Mouse (Mus musculus) 416B (cell line): ENCODE results near the gene Timm8a1.
A peak's percentile ranks its signal among the peaks of the same experiment; 100 is the strongest.

Source experiments
- DNase-seq: peaks from one replicate; pipeline ENCODE4 v3.0.0; 2011; ENCODE audit warnings: low read depth

The Timm8a1 gene

DNA sequence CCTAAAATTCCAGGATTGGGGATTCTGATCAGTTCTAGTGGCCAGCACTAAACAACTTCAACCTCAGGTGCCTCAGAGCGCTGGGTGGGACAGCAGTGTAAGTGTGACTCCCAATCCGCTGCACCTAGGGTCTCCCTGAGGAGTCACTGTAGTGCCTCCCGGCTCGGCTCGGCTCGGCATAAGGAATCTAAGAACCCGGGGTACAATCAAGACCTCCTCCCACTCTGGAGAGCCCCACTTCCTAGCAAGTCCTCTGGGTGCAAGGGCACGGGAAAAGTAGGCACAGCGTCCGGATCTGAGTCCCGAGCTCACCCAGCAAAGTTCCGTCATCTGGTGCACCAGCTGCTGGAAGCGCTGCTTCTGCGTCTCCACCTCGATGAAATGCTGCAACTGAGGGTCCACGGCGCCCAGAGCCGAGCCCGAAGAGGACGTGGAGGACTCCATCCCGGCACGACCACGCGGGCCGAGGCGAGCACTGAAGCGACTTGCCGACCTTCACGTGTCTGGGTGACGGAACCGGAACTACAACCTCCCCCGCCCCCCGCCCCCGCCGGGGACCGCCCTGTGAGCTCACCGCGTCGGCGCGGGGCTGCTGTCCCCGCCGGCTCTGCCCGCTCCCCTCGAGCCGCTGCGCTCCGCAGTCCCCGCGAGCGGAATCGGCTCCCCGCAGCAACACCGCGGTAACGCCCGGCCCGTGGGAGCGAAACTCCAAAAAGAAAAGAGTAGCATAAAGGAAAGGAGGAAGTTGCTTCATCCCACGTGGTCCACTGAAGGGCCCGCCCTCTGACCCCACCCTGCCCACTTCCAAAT lies at the start of gene Timm8a1:
Gene Timm8a1 (minus strand): TSS at position 721 of the 810 bp plus-strand sequence.
- DNase-seq = peak; percentile 78

DNA sequence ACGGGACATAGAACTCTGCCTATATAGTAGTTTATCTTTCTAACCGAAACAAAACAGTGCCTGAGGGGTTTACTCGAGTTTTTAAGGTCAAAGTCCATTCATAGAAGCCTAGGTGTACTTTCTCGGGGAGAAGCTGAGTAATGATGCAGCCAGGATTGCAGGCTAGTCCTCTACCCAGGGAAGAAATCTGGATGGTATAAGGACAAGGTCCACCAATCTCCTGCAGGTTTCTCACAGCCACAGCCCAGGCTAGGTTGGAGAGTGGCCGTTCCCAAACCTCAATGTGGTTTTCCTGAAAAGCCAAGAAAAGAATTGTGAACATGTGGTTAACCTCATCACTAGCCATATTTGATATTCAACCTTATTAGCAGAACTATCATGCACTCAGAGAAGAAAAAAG lies 48.2 kb upstream of the Timm8a1 start:
- peak; percentile 52 for DNase-seq

DNA sequence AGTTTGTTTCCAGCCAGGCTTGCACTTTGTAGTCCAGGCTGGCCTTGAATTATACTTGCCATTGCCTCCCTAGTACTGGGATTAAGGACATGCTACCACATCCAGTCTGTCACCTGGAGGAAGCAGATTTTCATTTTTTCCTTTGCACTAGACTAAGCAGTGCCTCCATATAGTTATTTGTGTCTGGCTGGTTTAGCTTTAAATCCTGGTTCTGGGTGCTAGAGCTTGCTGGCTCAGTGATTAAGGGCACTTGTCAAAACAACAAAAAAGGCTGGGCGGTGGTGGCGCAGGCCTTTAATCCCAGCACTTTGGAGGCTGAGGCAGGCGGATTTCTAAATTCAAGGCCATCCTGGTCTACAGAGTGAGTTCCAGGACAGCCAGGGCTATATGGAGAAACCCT lies 47.3 kb upstream of the Timm8a1 start:
- DNase-seq = no peak

DNA sequence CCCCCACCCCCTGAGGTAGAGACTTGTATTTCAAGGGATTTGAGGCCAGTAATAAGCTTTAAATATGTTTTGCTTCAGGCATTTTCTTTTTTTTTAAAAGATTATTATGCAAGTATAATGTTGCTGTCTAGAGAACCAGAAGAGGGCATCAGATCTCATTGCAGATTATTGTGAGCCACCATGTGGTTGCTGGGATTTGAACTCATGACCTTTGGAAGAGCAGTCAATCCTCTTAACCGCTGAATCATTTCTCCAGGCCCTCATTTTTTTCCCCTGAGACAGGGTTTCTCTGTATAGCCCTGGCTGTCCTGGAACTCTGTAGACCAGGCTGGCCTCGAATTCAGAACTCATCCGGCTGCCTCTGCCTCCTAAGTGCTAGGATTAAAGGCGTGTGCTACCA lies 46.6 kb upstream of the Timm8a1 start:
- no peak for DNase-seq

DNA sequence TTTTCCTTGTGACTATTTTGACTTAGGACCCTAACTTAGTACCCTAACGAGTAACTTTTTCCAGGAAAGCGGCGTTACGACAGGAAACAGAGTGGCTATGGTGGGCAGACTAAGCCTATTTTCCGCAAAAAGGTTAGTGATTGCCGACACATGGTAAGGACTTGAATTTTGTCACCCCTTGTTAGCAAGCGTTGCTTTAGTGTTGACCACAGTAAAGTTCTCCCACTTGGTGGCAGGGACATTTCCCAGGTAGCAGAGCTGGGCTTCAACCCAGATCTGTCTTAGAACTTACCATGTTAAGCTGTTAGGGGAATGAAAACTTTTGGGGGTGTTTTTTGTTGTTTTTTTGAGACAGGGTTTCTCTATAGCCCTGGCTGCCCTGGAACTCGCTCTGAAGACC lies 44.8 kb upstream of the Timm8a1 start:
- DNase-seq = no peak

DNA sequence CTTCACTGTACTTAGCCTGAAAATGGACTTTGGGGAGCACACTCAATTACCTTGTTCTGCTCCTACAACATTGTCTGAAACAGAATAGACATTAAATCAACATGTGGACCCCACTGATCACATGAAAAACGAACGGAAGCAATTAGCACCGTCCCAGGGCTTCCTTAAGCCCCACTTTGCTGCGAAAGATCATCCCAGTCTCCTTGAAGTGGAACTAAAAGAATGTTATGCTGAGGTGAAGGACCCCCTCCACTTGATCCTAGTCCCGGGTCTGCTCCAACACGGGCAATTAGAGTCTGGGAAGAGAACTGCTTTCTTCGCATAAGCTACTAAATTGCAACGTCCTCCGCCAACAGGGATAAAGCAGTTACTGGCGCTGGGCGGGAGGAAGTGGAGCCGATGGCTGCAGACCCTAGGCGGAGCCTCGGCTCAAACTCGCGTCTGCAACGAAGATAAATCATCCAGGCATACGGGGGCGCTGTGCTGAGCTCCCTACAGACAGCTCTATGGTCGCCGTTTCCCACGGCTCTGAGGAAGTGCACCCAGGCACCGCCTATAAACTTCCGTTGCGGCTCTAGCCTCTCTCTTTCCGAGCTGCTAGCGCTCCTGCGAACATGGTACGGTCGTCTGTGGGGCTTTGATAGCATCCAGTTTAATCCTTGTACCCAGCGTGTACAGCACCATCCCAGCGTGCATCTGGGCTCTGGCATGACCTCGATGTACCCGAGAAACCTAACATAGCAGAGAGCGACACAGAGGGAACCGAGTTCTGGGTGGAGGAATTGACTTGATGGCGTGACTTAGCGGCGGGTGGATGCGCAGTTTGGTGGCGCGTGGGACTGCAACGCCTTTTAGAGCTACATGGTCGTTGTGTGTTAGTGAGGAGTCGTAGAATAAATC lies 43.7 kb upstream of the Timm8a1 start, which contains the start of gene Rpl36a:
Gene Rpl36a (plus strand): TSS at position 552 of the 900 bp plus-strand sequence.
- DNase-seq = peak; percentile 95

DNA sequence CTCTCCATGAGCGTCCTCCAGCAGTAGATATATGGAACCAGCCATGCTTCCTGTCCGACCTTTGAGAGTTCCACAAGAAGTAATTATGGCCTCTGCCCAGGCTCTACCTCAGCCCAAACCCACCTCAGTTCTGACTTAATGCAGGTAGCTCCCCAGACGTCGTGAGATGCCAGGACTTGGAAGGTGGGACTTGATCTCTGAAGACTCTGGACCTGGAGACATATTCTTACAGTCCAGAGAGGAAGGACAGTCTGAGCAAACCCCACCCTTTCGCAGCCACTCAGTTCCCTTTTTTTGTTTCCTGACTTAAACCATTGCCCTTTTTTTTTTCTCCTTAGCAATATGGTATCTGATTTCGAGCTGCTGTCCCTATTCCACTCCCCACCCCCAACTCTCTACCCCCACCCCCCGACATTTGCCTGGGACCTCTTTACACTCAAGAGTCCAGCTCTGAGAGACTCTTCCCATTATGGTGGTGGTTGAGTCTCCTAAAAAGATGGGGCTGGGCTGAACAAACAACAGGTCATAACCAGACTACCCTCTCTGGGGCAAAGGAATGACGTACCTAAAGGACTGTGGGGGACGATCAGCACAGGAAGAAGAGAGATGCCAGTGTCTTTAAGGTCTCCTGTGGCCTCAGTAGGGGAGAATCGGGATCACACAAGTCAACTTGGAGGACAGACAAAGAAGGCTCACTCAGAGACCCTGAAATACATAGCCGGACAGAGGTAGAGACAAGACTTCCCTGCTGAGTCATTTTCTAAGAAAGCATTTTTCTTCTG lies 41.4 kb upstream of the Timm8a1 start, which contains the start of gene Btk:
Gene Btk (minus strand): TSS at position 683 of the 782 bp plus-strand sequence.
- DNase-seq = peak; percentile 77

DNA sequence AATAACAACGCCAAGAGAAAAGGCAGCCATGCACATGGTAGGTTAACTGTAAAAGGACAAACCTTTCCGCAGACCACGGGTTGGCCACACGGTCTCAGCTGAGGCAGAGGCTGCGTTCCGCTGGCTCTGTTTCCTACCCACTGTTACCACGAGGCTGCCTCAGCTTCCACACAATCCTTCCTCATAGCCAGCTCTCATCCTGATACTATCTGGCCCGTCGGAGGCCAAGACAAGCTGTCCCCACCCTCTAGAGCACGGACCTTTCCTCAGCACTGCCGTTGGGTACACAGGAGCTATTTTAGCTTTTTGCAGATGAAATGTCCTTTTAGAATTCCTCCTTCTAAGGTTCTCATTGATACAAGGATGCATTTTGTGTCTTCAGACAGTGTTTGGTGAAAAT lies 40.6 kb upstream of the Timm8a1 start:
- peak; percentile 44 for DNase-seq

DNA sequence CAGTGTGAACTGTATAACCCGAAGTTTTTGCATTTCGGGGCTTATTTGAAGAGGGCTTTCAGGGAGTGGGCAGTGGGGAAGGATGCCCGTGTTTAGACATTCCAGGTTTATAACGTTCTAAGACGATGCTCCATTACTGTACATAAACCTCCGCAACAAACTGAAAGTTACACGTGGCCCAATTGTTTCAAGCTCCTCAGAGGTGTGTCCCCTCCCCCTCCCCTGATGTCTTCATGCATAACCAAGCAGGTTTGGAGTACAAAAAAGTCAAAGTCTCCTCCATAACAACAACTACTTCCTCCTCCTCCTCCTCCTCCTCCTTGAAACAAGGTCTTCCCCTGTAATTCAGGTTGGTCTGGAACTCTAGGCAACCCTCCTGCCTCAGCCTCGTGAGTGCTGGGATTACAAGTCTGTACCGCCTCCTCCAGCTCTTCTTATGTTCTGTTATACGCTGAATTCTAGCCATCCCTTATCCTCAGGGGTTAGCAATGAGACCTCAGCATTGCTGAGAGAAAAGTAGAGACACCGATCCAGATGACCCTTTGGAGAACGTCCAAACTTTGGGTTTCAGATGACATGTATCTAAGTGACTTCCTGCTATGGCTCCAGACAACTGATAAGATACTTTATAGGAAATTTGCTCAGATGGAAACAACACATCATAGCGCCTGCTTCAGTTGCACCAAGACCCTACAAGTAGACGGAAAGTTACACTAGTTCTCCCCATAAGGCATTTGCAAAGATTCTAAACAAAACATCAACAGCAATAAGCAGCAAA lies 39.1 kb upstream of the Timm8a1 start:
- DNase-seq = peak; percentile 63

DNA sequence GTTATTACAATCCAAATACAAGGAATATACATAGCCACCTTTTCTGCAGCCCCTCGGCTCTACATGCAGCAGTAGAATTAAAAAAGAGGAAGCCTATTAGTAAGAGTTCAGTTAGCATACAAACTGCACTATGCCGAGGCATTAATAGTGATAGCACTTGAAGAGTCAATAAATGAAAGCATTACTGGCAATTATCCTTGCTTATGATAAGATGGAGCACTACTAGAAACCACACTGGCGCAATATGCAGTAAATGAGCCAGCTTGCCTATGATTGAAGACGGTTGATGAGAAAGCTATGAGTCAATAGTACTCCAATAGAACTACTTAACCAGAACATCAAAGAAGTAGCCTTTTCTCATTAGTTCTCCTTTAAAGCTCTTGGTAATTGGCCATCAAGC lies 36.2 kb upstream of the Timm8a1 start:
- DNase-seq = no peak

DNA sequence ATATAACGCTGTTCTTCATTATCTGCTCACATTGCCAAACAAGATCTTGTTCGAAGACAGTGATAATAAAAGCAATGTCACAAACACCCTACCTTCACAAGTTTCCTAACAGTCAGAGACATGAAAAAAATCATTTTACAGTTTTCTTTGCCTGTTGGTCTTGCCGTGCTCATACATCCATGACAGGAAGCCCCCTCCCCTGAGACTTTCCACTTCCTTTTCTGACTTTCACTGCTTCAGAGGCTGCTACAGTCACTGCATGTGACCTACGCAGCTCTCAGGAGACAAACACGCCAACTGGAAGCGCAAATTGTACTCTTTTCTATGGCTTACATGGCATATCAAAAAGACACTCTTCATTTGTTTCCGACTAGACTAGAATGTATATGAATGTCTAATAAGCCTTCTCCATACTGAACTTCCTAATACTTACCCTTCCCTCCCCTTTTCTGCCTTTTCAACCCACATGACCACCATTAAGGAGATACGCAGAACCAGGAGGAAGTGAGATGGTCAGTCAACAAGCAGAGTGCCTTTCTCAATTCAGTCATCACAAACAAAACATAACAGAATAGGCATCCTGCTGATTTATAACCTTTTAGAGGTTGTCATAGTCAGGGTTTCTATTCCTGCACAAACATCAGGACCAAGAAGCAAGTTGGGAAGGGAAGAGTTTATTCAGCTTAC lies 25.0 kb upstream of the Timm8a1 start:
- no peak for DNase-seq

DNA sequence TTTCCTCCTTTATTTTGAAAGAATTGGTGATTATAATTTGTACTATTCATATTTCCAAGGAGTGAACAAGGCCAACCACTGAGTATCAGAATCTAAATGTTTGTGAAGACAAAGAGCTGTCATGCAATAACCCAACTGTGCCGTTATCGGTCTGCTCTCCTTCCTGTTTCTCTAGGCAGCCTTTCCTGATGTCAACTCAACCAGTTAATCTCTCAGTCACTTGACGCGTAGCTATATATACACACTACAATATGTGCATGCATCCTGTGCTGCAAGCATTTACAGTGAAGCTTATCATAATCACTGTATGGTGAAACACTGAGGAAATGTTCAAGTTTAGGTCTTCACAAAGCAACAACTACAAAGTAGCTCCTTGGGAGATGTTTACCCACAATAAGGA lies 22.7 kb upstream of the Timm8a1 start:
- peak; percentile 82 for DNase-seq

DNA sequence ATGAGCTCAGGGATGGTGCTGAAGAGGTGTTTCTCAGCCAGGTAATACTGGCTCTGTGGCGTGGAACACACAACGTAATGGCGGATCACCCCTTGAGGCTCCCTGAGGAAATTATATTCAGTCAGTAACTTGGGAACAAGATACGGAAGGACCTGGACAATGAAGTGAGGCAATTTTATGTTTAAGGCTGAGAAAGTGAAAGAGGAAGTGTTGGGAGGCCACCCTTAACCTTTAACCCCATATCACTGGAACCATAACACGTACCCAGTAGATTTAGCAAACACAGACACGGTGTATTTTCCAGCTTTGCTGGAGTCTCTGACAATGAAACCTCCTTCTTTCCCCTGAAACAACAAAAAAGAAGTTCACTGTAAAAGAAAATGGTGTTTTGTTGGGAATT lies 12.8 kb upstream of the Timm8a1 start:
- no peak for DNase-seq

DNA sequence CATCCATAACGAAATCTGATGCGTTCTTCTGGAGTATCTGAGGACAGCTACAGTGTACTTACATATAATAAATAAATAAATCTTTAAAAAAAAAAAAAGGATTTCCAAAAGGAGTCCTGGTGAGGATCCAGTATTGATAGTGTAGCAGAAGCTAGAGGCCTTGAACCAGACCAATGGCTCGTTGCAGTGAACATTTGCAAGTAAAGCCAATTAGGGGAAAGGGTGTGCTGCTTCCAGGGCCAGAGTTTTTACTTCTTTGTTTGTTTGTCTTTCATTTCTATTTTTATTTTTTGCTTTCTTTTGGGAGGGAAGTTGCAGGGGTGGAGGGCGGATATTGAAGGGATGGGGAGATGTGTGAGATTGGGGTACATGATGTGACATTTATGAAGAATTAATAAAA lies 11.7 kb upstream of the Timm8a1 start:
- no peak for DNase-seq

DNA sequence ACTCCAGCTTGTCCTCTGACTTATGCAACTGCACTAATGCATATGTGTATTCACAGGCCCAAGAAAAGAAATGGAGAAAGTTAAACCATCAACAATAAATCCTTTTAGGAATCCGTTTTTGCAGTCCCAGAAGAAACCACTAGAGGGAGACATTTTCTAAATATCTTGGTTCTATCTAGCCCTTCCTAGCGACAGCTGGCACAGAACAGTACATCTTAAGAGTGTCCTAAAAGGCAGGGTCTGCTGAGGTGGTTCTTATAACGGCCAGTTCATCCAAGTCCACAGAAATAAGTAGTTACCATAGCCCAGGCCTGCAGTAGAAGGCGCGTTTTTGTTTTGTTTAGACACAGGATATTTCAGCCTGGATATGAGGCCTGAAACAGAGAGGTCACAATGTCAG lies 9.2 kb upstream of the Timm8a1 start:
- DNase-seq = peak; percentile 67

DNA sequence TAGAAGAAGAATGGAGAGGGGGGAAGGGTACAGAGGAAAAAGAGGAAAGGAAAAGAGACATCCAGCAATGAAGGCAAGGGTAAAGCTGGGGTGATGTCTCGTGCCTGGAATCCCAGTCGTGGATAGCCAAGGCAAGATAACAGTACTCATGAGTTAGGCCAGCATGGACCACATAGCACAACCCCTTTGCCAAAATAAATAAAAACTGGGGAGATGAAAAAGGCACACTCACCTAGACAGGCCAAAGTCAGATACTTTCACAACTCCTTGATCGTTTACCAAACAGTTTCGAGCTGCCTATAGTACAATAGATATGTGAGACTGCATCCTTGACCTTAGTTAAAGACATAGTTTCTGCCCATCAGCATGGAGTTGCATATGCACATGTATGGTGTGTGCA lies 5.7 kb upstream of the Timm8a1 start:
- no peak for DNase-seq

DNA sequence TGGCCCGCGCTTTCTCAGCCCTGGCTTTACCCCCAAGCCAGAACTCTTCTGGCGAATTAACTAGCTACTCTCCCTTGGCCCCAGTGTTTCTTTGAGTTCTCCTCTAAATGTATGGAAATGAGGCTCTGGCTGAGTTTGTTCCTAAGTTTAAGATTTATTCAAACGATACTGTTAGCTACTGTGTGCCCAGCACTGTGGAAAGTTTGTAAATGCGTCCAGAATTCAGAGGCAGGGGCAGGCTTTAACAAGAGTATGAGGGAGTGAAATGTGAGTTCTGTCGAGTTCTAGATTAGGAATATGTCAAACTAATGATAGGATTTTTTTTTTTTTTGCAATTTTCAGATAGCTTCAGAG lies 267 bp upstream of the Timm8a1 start:
- no peak for DNase-seq

DNA sequence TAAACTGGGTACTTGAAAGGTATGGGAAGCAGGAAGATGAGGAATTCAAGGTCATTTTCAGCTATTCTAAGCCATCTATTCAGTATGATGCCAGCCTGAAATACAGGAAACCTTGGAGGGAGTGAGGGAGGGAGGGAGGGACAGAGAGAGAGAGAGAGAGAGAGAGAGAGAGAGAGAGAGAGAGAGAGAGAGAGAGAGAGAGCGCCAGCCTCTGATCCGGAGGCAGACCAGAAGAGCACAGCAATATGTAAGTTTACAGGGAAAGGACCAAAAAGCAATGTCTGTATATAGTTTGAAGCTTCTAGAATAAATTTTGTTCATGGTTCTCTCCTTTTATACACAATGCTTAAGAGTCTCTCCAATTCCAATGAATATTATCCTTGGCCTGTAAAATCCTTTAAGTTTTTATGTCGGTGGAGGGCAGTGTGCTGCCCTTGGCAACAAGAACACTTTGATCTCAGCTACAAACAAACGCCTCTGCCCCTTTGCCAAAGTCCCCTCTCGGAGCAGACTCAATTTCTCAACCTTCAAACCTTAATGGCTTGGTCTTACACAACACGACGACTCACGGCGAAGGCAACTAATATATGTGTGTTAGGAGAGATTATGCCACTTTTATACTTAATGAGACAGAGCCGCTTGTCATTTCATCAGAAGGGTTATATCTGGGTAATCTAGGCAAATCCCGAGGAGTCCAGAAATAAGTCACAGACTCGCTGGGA lies 1.1 kb downstream of the Timm8a1 start:
- DNase-seq = peak; percentile 57

DNA sequence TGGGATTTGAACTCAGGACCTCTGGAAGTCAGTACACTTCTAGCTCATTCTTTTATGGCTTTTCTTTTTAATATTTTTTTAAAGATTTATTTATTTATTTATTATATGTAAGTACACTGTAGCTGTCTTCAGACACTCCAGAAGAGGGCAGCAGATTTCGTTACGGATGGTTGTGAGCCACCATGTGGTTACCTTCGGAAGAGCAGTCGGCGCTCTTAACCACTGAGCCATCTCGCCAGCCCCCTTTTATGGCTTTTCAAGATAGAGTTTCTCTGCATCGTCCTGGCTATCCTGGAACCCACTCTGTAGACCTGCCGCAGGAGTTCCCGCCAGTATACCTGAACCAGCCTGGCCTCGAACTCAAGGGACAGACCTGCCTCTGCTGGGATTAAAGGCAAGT lies 1.9 kb downstream of the Timm8a1 start:
- DNase-seq = peak; percentile 67

DNA sequence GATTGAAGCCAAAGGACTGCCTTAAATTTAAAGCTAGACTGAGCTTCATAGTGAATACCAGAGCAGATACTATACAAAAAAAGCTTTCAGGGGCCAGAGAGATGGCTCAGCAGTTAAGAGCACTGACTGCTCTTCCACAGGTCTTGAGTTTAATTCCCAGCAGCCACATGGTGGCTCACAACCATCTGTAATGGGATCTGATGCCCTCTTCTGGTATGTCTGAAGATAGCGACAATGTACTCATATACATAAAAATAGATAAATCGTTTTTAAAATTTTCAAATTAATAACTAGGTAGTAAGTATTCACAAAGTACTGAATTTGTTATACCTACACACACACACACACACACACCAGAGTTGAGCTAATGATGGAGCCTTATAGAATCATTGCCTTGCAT lies 8.3 kb downstream of the Timm8a1 start:
- no peak for DNase-seq
